Mouse (Mus musculus) MEL (cell line): ENCODE data around the gene Prdm16. TPM values are rescaled to one million over a fixed set of nuclear protein-coding genes. Genes with fewer than 3 reads are reported as not detected.

Experiments
- DNase-seq: peaks from one replicate; pipeline ENCODE4 v3.0.0; 2011; ENCODE audit warnings: low read depth, low spot score
- H3K27ac ChIP-seq: 2 replicates; pipeline ENCODE4 v1.5.1; 2012; ENCODE audit warnings: low read depth, mild to moderate bottlenecking, control low read depth, low read length, moderate library complexity; ENCODE audit not compliant: control insufficient read depth
- H3K27me3 ChIP-seq, 2 experiments: fragments of 150-350 bp in 1 of 2; sonication (generic) in 1 of 2; 2 replicates each; pipeline ENCODE4 v1.6.1; 2012; ENCODE audit warnings: low read length in 2 of 2, mild to moderate bottlenecking in 2 of 2, improper control_type of control experiment in 1 of 2, moderate library complexity in 1 of 2; ENCODE audit not compliant: insufficient read depth in 2 of 2, control insufficient read depth in 1 of 2
- H3K36me3 ChIP-seq, 2 experiments: 2 replicates each; pipeline ENCODE4 v1.6.1; 2012 to 2014; ENCODE audit warnings: low read length in 2 of 2, improper control_type of control experiment in 1 of 2, inconsistent platforms in 1 of 2, mild to moderate bottlenecking in 1 of 2; ENCODE audit not compliant: insufficient read depth in 2 of 2, control insufficient read depth in 1 of 2
- H3K4me1 ChIP-seq, 2 experiments: fragments of 150-350 bp in 1 of 2; sonication (generic) in 1 of 2; 2 replicates each; pipeline ENCODE4 v1.6.1; 2012; ENCODE audit warnings: low read length in 2 of 2, improper control_type of control experiment in 1 of 2, mild to moderate bottlenecking in 1 of 2; ENCODE audit not compliant: insufficient read depth in 2 of 2, control insufficient read depth in 1 of 2
- H3K4me3 ChIP-seq, 2 experiments: fragments of 150-350 bp in 1 of 2; sonication (generic) in 1 of 2; 2 replicates each; pipeline ENCODE4 v1.5.1; 2012; ENCODE audit warnings: low read depth in 2 of 2, low read length in 2 of 2, mild to moderate bottlenecking in 2 of 2, moderate library complexity in 2 of 2, control low read depth in 1 of 2, improper control_type of control experiment in 1 of 2; ENCODE audit not compliant: control insufficient read depth in 1 of 2, insufficient read depth in 1 of 2
- H3K79me2 ChIP-seq: 2 replicates; pipeline ENCODE4 v1.6.1; 2012; ENCODE audit warnings: mild to moderate bottlenecking, low read length, moderate library complexity; ENCODE audit not compliant: control insufficient read depth, poor library complexity, insufficient read depth
- H3K9ac ChIP-seq: 2 replicates; pipeline ENCODE4 v1.6.1; 2012; ENCODE audit warnings: low read depth, mild to moderate bottlenecking, control low read depth, low read length, moderate library complexity; ENCODE audit not compliant: control insufficient read depth, poor library complexity, severe bottlenecking
- H3K9me3 ChIP-seq: fragments of 150-350 bp; sonication (generic); replicated peaks from 2 replicates; pipeline ENCODE4 v1.6.1; 2012; ENCODE audit warnings: mild to moderate bottlenecking, low read length, improper control_type of control experiment, moderate library complexity; ENCODE audit not compliant: insufficient read depth
- BHLHE40 ChIP-seq: IDR thresholded peaks from 2 replicates; pipeline ENCODE4 v1.6.1; 2012; ENCODE audit warnings: low read depth, mild to moderate bottlenecking, inconsistent platforms, low read length, improper control_type of control experiment, borderline replicate concordance
- CHD1 ChIP-seq: IDR thresholded peaks from 2 replicates; pipeline ENCODE4 v1.6.1; 2012; ENCODE audit warnings: low read depth, mild to moderate bottlenecking, inconsistent platforms, low read length, improper control_type of control experiment
- CHD2 ChIP-seq: IDR thresholded peaks from 2 replicates; pipeline ENCODE4 v1.6.1; 2011; ENCODE audit warnings: low read length, improper control_type of control experiment
- CTCF ChIP-seq, 3 experiments: IDR thresholded peaks in 2 of 3; conservative IDR thresholded peaks in 1 of 3; 2 replicates each; pipeline ENCODE4 v1.5.1; 2011 to 2012; ENCODE audit warnings: low read length in 3 of 3, low read depth in 2 of 3, mild to moderate bottlenecking in 2 of 3, improper control_type of control experiment in 1 of 3, inconsistent platforms in 1 of 3, mixed read lengths in 1 of 3, moderate library complexity in 1 of 3; ENCODE audit not compliant: control insufficient read depth in 1 of 3, insufficient read depth in 1 of 3, poor library complexity in 1 of 3, severe bottlenecking in 1 of 3
- E2F4 ChIP-seq: IDR thresholded peaks from 2 replicates; pipeline ENCODE4 v1.6.1; 2011; ENCODE audit warnings: low read depth, low read length, improper control_type of control experiment, borderline replicate concordance
- ELF1 ChIP-seq: IDR thresholded peaks from 2 replicates; pipeline ENCODE4 v1.6.1; 2014; ENCODE audit warnings: low read depth, mild to moderate bottlenecking, inconsistent platforms, low read length, improper control_type of control experiment, moderate library complexity
- EP300 ChIP-seq, 2 experiments: IDR thresholded peaks; 2 replicates each; pipeline ENCODE4 v1.6.1; 2011; ENCODE audit warnings: improper control_type of control experiment in 2 of 2, low read length in 2 of 2, low read depth in 1 of 2, mild to moderate bottlenecking in 1 of 2
- ETS1 ChIP-seq: IDR thresholded peaks from 2 replicates; pipeline ENCODE4 v1.6.1; 2012; ENCODE audit warnings: low read depth, mild to moderate bottlenecking, inconsistent platforms, low read length, improper control_type of control experiment, moderate library complexity
- GABPA ChIP-seq: IDR thresholded peaks from 2 replicates; pipeline ENCODE4 v1.6.1; 2012; ENCODE audit warnings: low read depth, mild to moderate bottlenecking, inconsistent platforms, low read length, improper control_type of control experiment, moderate library complexity
- GATA1 ChIP-seq: IDR thresholded peaks from 2 replicates; pipeline ENCODE4 v1.6.1; 2011; ENCODE audit warnings: low read depth, low read length, improper control_type of control experiment
- JUND ChIP-seq: IDR thresholded peaks from 2 replicates; pipeline ENCODE4 v1.6.1; 2011; ENCODE audit warnings: low read depth, mild to moderate bottlenecking, improper control_type of control experiment, low read length
- KAT2A ChIP-seq: conservative IDR thresholded peaks from 2 replicates; pipeline ENCODE4 v1.6.1; 2012; ENCODE audit warnings: low read depth, low read length, improper control_type of control experiment, inconsistent platforms
- MAX ChIP-seq: IDR thresholded peaks from 2 replicates; pipeline ENCODE4 v1.6.1; 2011; ENCODE audit warnings: low read length, improper control_type of control experiment
- MAZ ChIP-seq: IDR thresholded peaks from 2 replicates; pipeline ENCODE4 v1.6.1; 2012; ENCODE audit warnings: low read depth, mild to moderate bottlenecking, inconsistent platforms, low read length, improper control_type of control experiment
- MXI1 ChIP-seq: IDR thresholded peaks from 2 replicates; pipeline ENCODE4 v1.6.1; 2011; ENCODE audit warnings: mild to moderate bottlenecking, low read depth, low read length, improper control_type of control experiment
- MYB ChIP-seq: IDR thresholded peaks from 2 replicates; pipeline ENCODE4 v1.6.1; 2011; ENCODE audit warnings: mild to moderate bottlenecking, low read depth, low read length, improper control_type of control experiment
- MYC ChIP-seq: IDR thresholded peaks from 2 replicates; pipeline ENCODE4 v1.6.1; 2011; ENCODE audit warnings: low read depth, mild to moderate bottlenecking, low read length, improper control_type of control experiment, moderate library complexity
- RCOR1 ChIP-seq: IDR thresholded peaks from 2 replicates; pipeline ENCODE4 v1.6.1; 2012; ENCODE audit warnings: low read depth, mild to moderate bottlenecking, inconsistent platforms, low read length, improper control_type of control experiment
- SIN3A ChIP-seq: IDR thresholded peaks from 2 replicates; pipeline ENCODE4 v1.6.1; 2012; ENCODE audit warnings: low read length, improper control_type of control experiment, inconsistent platforms
- SMC3 ChIP-seq: IDR thresholded peaks from 2 replicates; pipeline ENCODE4 v1.6.1; 2011; ENCODE audit warnings: low read depth, low read length, improper control_type of control experiment
- TBP ChIP-seq: IDR thresholded peaks from 2 replicates; pipeline ENCODE4 v1.8.0; 2011; ENCODE audit warnings: low read depth, low read length, improper control_type of control experiment
- TCF12 ChIP-seq: IDR thresholded peaks from 2 replicates; pipeline ENCODE4 v1.6.1; 2014; ENCODE audit warnings: low read depth, mild to moderate bottlenecking, inconsistent platforms, low read length, improper control_type of control experiment, moderate library complexity
- UBTF ChIP-seq: IDR thresholded peaks from 2 replicates; pipeline ENCODE4 v1.6.1; 2012; ENCODE audit warnings: low read depth, mild to moderate bottlenecking, inconsistent platforms, low read length, improper control_type of control experiment, moderate library complexity, borderline replicate concordance; ENCODE audit not compliant: insufficient read depth
- USF1 ChIP-seq: IDR thresholded peaks from 2 replicates; pipeline ENCODE4 v1.6.1; 2014; ENCODE audit warnings: low read depth, mild to moderate bottlenecking, inconsistent platforms, low read length, improper control_type of control experiment, moderate library complexity
- USF2 ChIP-seq, 2 experiments: IDR thresholded peaks; 2 replicates each; pipeline ENCODE4 v1.6.1; 2011 to 2012; ENCODE audit warnings: improper control_type of control experiment in 2 of 2, low read length in 2 of 2, borderline replicate concordance in 1 of 2, inconsistent platforms in 1 of 2, low read depth in 1 of 2, mild to moderate bottlenecking in 1 of 2; ENCODE audit not compliant: insufficient read depth in 1 of 2
- ZC3H11A ChIP-seq: IDR thresholded peaks from 2 replicates; pipeline ENCODE4 v1.6.1; 2012; ENCODE audit warnings: low read depth, mild to moderate bottlenecking, inconsistent platforms, low read length, improper control_type of control experiment
- ZKSCAN1 ChIP-seq: IDR thresholded peaks from 2 replicates; pipeline ENCODE4 v1.6.1; 2012; ENCODE audit warnings: low read depth, mild to moderate bottlenecking, inconsistent platforms, low read length, improper control_type of control experiment, moderate library complexity
- ZMIZ1 ChIP-seq: IDR thresholded peaks from 2 replicates; pipeline ENCODE4 v1.6.1; 2012; ENCODE audit warnings: low read depth, mild to moderate bottlenecking, inconsistent platforms, low read length, improper control_type of control experiment, moderate library complexity
- ZNF384 ChIP-seq: IDR thresholded peaks from 2 replicates; pipeline ENCODE4 v1.6.1; 2012; ENCODE audit warnings: low read depth, mild to moderate bottlenecking, inconsistent platforms, low read length, improper control_type of control experiment
- polyA plus RNA-seq, 2 experiments: library from polyadenylated mRNA; stranded (reverse) in 1 of 2; unstranded in 1 of 2; fragments of >175 nt in 1 of 2; fragments of >200 nt in 1 of 2; gene quantifications; 2 replicates each; pipeline versions ENCODE4 v1.2.1 to v1.2.4; 2012; ENCODE audit warnings: low replicate concordance in 2 of 2, low read depth in 1 of 2; ENCODE audit not compliant: insufficient read length in 2 of 2, insufficient read depth in 1 of 2, missing spikeins in 1 of 2
- total RNA-seq: library from RNA; depleted of rRNA; stranded (reverse); fragments of 300-350 nt; gene quantifications from 2 replicates; pipeline ENCODE4 v1.2.3, GENCODE M21; 2012

Gene Prdm16
- total and polyA plus RNA-seq, 3 experiments: not detected

GRCm38 (mm10) chr4:154526351-154526786, 110.3 kb downstream of the Prdm16 start:
- H3K4me3 ChIP-seq: no peak overlapping the region
- no peak for DNase-seq
- H3K9ac ChIP-seq: no peak overlapping the region
- H3K4me1 ChIP-seq: no peaks in the 10 kb centered on the region
- TF ChIP-seq MYC: no peak
- no peak for TF ChIP-seq USF2 (IDR thresholded peaks at IDR 0.05; ENCODE audit: borderline replicate concordance in 1 of 2, insufficient read depth in 1 of 2, low read depth in 1 of 2, low read length in 2 of 2)
- no peak for TF ChIP-seq SIN3A
- no peak for TF ChIP-seq TCF12
- TF ChIP-seq MXI1: no peak
- no peak for TF ChIP-seq USF1
- no peak for TF ChIP-seq JUND
- TF ChIP-seq UBTF: no peak
- TF ChIP-seq CTCF (IDR thresholded peaks at IDR 0.05 in 2 of 3, conservative IDR thresholded peaks at IDR 0.05 in 1 of 3; ENCODE audit: control insufficient read depth in 1 of 3, insufficient read depth in 1 of 3, low read depth in 2 of 3, low read length in 3 of 3, poor library complexity in 1 of 3, severe bottlenecking in 1 of 3): no peak
- no peak for TF ChIP-seq CHD2
- no peak for TF ChIP-seq ZNF384
- TF ChIP-seq TBP: no peak
- no peak for TF ChIP-seq GATA1
- no peak for TF ChIP-seq ZKSCAN1
- TF ChIP-seq ZC3H11A: no peak
- no peak for TF ChIP-seq SMC3
- H3K9me3 ChIP-seq: no peaks in the 10 kb centered on the region
- no peaks in the 10 kb centered on the region for H3K79me2 ChIP-seq
- no peaks in the 10 kb centered on the region for H3K36me3 ChIP-seq
- no peaks in the 10 kb centered on the region for H3K27me3 ChIP-seq
- H3K27ac ChIP-seq: no peak overlapping the region

- no peaks in the 10 kb centered on the region for H3K9me3 ChIP-seq
- DNase-seq: no peak
- TF ChIP-seq MAX (no peak), MAZ (no peak), ELF1 (no peak), KAT2A (no peak), CHD1 (no peak), CTCF (IDR thresholded peaks at IDR 0.05 in 2 of 3, conservative IDR thresholded peaks at IDR 0.05 in 1 of 3; ENCODE audit: control insufficient read depth in 1 of 3, insufficient read depth in 1 of 3, low read depth in 2 of 3, low read length in 3 of 3, poor library complexity in 1 of 3, severe bottlenecking in 1 of 3) (no peak), UBTF (no peak), SIN3A (no peak), RCOR1 (no peak), JUND (no peak), GATA1 (no peak), ETS1 (no peak), ZNF384 (no peak), GABPA (no peak), BHLHE40 (no peak), E2F4 (no peak), ZKSCAN1 (no peak), ZMIZ1 (no peak), EP300 (IDR thresholded peaks at IDR 0.05; ENCODE audit: low read depth in 1 of 2, low read length in 2 of 2) (no peak), MYB (no peak)
These were observed 112.8 kb downstream of the Prdm16 start for GRCm38 (mm10) chr4:154523898-154524297.

More at GRCm38 (mm10) chr4:154523898-154524297, 112.8 kb downstream of the Prdm16 start:
- Histone ChIP-seq H3K27me3 (no peaks in the 10 kb centered on the region), H3K4me1 (no peaks in the 10 kb centered on the region), H3K9ac (no peak overlapping the region), H3K4me3 (no peak overlapping the region), H3K27ac (no peak overlapping the region), H3K36me3 (no peaks in the 10 kb centered on the region), H3K79me2 (no peaks in the 10 kb centered on the region)
